Mouse (Mus musculus) embryonic facial prominence, embryonic 12.5 days (tissue): ENCODE measurements around the gene Rfx7. TPM values are rescaled to one million over a fixed set of nuclear protein-coding genes. Genes with fewer than 3 reads are reported as not detected.

Experiments
- ATAC-seq: fragments of 200-750 bp; cut with Nextera tagmentation; 2 replicates; pipeline ENCODE4 v1.8.0; 2017; ENCODE audit not compliant: insufficient number of reproducible peaks, insufficient read depth, low FRiP score, low TSS enrichment
- H3K27ac ChIP-seq: fragments of 300-500 bp; sonication (generic); 2 replicates; pipeline ENCODE4 v1.5.1; 2016; ENCODE audit warnings: mild to moderate bottlenecking
- H3K27me3 ChIP-seq: fragments of 300-500 bp; sonication (generic); 2 replicates; pipeline ENCODE4 v1.6.1; 2016; ENCODE audit warnings: mild to moderate bottlenecking, moderate library complexity
- H3K36me3 ChIP-seq: fragments of 300-500 bp; sonication (generic); 2 replicates; pipeline ENCODE4 v1.6.1; 2016; ENCODE audit warnings: mild to moderate bottlenecking
- H3K4me1 ChIP-seq: fragments of 300-500 bp; sonication (generic); 2 replicates; pipeline ENCODE4 v1.6.1; 2016
- H3K4me2 ChIP-seq: fragments of 300-500 bp; sonication (generic); replicated peaks from 2 replicates; pipeline ENCODE4 v1.6.1; 2016; ENCODE audit warnings: mild to moderate bottlenecking, moderate library complexity
- H3K4me3 ChIP-seq: fragments of 300-500 bp; sonication (generic); 2 replicates; pipeline ENCODE4 v1.5.1; 2016; ENCODE audit warnings: mild to moderate bottlenecking
- H3K9ac ChIP-seq: fragments of 300-500 bp; sonication (generic); 2 replicates; pipeline ENCODE4 v1.6.1; 2016; ENCODE audit warnings: mild to moderate bottlenecking, moderate library complexity
- H3K9me3 ChIP-seq: fragments of 300-500 bp; sonication (generic); 2 replicates; pipeline ENCODE4 v1.6.1; 2016; ENCODE audit warnings: mild to moderate bottlenecking, moderate library complexity
- WGBS: fragments of 180-500 bp; shearing (Covaris S2); methylation state at CpG from one replicate; pipeline ENCODE4 v1.1.7; 2016; 5-methylcytosine and 5-hydroxymethylcytosine counted together
- polyA plus RNA-seq: library from polyadenylated mRNA; unstranded; fragments of >200 nt; fragmentation: Nextera tagmentation; extraction: Ambion mirVana; gene quantifications from 2 replicates; pipeline ENCODE4 v1.2.1, GENCODE M21; 2016

Rfx7 gene
- polyA plus RNA-seq, 1 experiment from 2014 or later: 14.6 TPM

GRCm38 (mm10) chr9:72519246-72519645, 12.8 kb upstream of the Rfx7 start:
- Histone ChIP-seq H3K4me2 (no peak overlapping the region), H3K4me1 (no peaks in the 10 kb centered on the region), H3K9me3 (no peaks in the 10 kb centered on the region), H3K27me3 (no peaks in the 10 kb centered on the region), H3K36me3 (no peaks in the 10 kb centered on the region), H3K4me3 (no peak overlapping the region), H3K9ac (no peak overlapping the region), H3K27ac (no peak overlapping the region)
- no peak for ATAC-seq

GRCm38 (mm10) chr9:72520849-72521248, 11.2 kb upstream of the Rfx7 start:
- Histone ChIP-seq H3K4me1 (no peaks in the 10 kb centered on the region), H3K27ac (no peak overlapping the region), H3K36me3 (no peaks in the 10 kb centered on the region), H3K9ac (no peak overlapping the region), H3K4me2 (no peak overlapping the region), H3K27me3 (no peaks in the 10 kb centered on the region), H3K4me3 (no peak overlapping the region), H3K9me3 (no peaks in the 10 kb centered on the region)
- ATAC-seq: no peak

GRCm38 (mm10) chr9:72526091-72526490, 5.9 kb upstream of the Rfx7 start:
- no peaks in the 10 kb centered on the region for H3K27me3 ChIP-seq
- no peak overlapping the region for H3K9ac ChIP-seq
- peaks cover 6% of the 10 kb centered on the region for H3K4me1 ChIP-seq
- no peak for ATAC-seq
- WGBS: 79% methylated on average over 1 of the region's 1 CpGs
- H3K9me3 ChIP-seq: no peaks in the 10 kb centered on the region
- no peak overlapping the region for H3K27ac ChIP-seq
- H3K36me3 ChIP-seq: no peaks in the 10 kb centered on the region
- no peak overlapping the region for H3K4me3 ChIP-seq
- H3K4me2 ChIP-seq: no peak overlapping the region

- no peak overlapping the region for H3K4me3 ChIP-seq
- under 1% methylated on average over 12 of the region's 12 CpGs for WGBS
Measured at GRCm38 (mm10) chr9:72530237-72530636, 1.8 kb upstream of the Rfx7 start.

GRCm38 (mm10) chr9:72530824-72531223, 1.2 kb upstream of the Rfx7 start:
- WGBS: 39% methylated on average over 4 of the region's 4 CpGs
- H3K4me1 ChIP-seq: peaks cover 13% of the 10 kb centered on the region
- no peaks in the 10 kb centered on the region for H3K9me3 ChIP-seq
- H3K4me2 ChIP-seq: peak overlapping the region; percentile 72
- peak overlapping the region; percentile 93 for H3K4me3 ChIP-seq
- H3K36me3 ChIP-seq: no peaks in the 10 kb centered on the region
- no peaks in the 10 kb centered on the region for H3K27me3 ChIP-seq
- peak overlapping the region; percentile 94; the same call in 1 of the 2 replicates for H3K9ac ChIP-seq
- ATAC-seq: no peak
- H3K27ac ChIP-seq: peak overlapping the region; percentile 100

More at GRCm38 (mm10) chr9:72530237-72530636, 1.8 kb upstream of the Rfx7 start:
- H3K4me1 ChIP-seq: peaks cover 13% of the 10 kb centered on the region
- H3K9me3 ChIP-seq: no peaks in the 10 kb centered on the region
- no peak for ATAC-seq
- H3K27ac ChIP-seq: peak overlapping the region; percentile 100; the same call in 1 of the 2 replicates
- H3K36me3 ChIP-seq: no peaks in the 10 kb centered on the region
- peak overlapping the region; percentile 72; the same call in 1 of the 2 replicates for H3K4me2 ChIP-seq
- no peaks in the 10 kb centered on the region for H3K27me3 ChIP-seq
- H3K9ac ChIP-seq: no peak overlapping the region

- ATAC-seq: peak; percentile 87
- H3K9me3 ChIP-seq: no peaks in the 10 kb centered on the region
- H3K27ac ChIP-seq: peak overlapping the region; percentile 100
- WGBS: 1% methylated on average over 35 of the region's 35 CpGs
- H3K4me3 ChIP-seq: peak overlapping the region; percentile 93
- peak overlapping the region; percentile 94 for H3K9ac ChIP-seq
- no peaks in the 10 kb centered on the region for H3K27me3 ChIP-seq
- peak overlapping the region; percentile 72 for H3K4me2 ChIP-seq
- H3K4me1 ChIP-seq: peaks cover 13% of the 10 kb centered on the region
- no peaks in the 10 kb centered on the region for H3K36me3 ChIP-seq
Measured at GRCm38 (mm10) chr9:72531291-72531995, 597 bp upstream of the Rfx7 start.

GRCm38 (mm10) chr9:72532381-72533088, 495 bp downstream of the Rfx7 start:
- Histone ChIP-seq H3K27me3 (no peaks in the 10 kb centered on the region), H3K9ac (peak overlapping the region; percentile 94), H3K4me2 (peak overlapping the region; percentile 72), H3K4me3 (peak overlapping the region; percentile 93), H3K4me1 (peaks cover 13% of the 10 kb centered on the region), H3K36me3 (no peaks in the 10 kb centered on the region), H3K27ac (peak overlapping the region; percentile 100), H3K9me3 (no peaks in the 10 kb centered on the region)
- 1% methylated on average over 51 of the region's 55 CpGs for WGBS
- peak; percentile 30 for ATAC-seq

GRCm38 (mm10) chr9:72533089-72533415, 1.0 kb downstream of the Rfx7 start:
- Histone ChIP-seq H3K27ac (peak overlapping the region; percentile 100), H3K9ac (peak overlapping the region; percentile 94), H3K4me2 (peak overlapping the region; percentile 72), H3K4me3 (peak overlapping the region; percentile 93), H3K27me3 (no peaks in the 10 kb centered on the region), H3K4me1 (peaks cover 13% of the 10 kb centered on the region), H3K9me3 (no peaks in the 10 kb centered on the region), H3K36me3 (no peaks in the 10 kb centered on the region)
- WGBS: 0% methylated on average over 2 of the region's 2 CpGs
- ATAC-seq: no peak

- Histone ChIP-seq H3K4me2 (no peak overlapping the region), H3K9me3 (no peaks in the 10 kb centered on the region)
- 90% methylated on average over 2 of the region's 2 CpGs for WGBS
Measured at GRCm38 (mm10) chr9:72534985-72535384, 2.9 kb downstream of the Rfx7 start.

GRCm38 (mm10) chr9:72535394-72535793, 3.4 kb downstream of the Rfx7 start:
- H3K9ac ChIP-seq: no peak overlapping the region
- H3K4me1 ChIP-seq: peaks cover 13% of the 10 kb centered on the region
- H3K9me3 ChIP-seq: no peaks in the 10 kb centered on the region
- H3K27me3 ChIP-seq: no peaks in the 10 kb centered on the region
- H3K36me3 ChIP-seq: 0 out of 2 replicates have a peak, but pooled peaks cover 3% of the 10 kb centered on the region
- no peak overlapping the region for H3K4me2 ChIP-seq
- WGBS: 85% methylated on average over 3 of the region's 3 CpGs
- H3K4me3 ChIP-seq: no peak overlapping the region
- H3K27ac ChIP-seq: no peak overlapping the region
- ATAC-seq: no peak

More at GRCm38 (mm10) chr9:72534985-72535384, 2.9 kb downstream of the Rfx7 start:
- no peak for ATAC-seq
- H3K4me1 ChIP-seq: peaks cover 13% of the 10 kb centered on the region
- H3K27me3 ChIP-seq: no peaks in the 10 kb centered on the region
- H3K9ac ChIP-seq: no peak overlapping the region
- no peaks in the 10 kb centered on the region for H3K36me3 ChIP-seq
- H3K27ac ChIP-seq: no peak overlapping the region
- no peak overlapping the region for H3K4me3 ChIP-seq

- WGBS: 65% methylated on average over 1 of the region's 1 CpGs
Measured at GRCm38 (mm10) chr9:72537086-72537485, 5.0 kb downstream of the Rfx7 start.

GRCm38 (mm10) chr9:72543590-72543989, 11.6 kb downstream of the Rfx7 start:
- Histone ChIP-seq H3K9ac (no peak overlapping the region), H3K4me2 (no peak overlapping the region), H3K4me1 (no peaks in the 10 kb centered on the region), H3K4me3 (no peak overlapping the region), H3K9me3 (no peaks in the 10 kb centered on the region), H3K27ac (no peak overlapping the region), H3K36me3 (0 out of 2 replicates have a peak, but pooled peaks cover 5% of the 10 kb centered on the region), H3K27me3 (no peaks in the 10 kb centered on the region)
- no peak for ATAC-seq

More at GRCm38 (mm10) chr9:72537086-72537485, 5.0 kb downstream of the Rfx7 start:
- Histone ChIP-seq H3K36me3 (0 out of 2 replicates have a peak, but pooled peaks cover 5% of the 10 kb centered on the region), H3K27me3 (no peaks in the 10 kb centered on the region), H3K9ac (no peak overlapping the region), H3K9me3 (no peaks in the 10 kb centered on the region), H3K4me1 (peaks cover 5% of the 10 kb centered on the region; the same call in 1 of the 2 replicates), H3K4me3 (no peak overlapping the region), H3K27ac (no peak overlapping the region), H3K4me2 (no peak overlapping the region)
- no peak for ATAC-seq
